Mouse (Mus musculus) spleen, postnatal 14 days (tissue): ENCODE results near the gene Stk35.
A peak's percentile ranks its signal among the peaks of the same experiment; 100 is the strongest.

ENCODE experiments used
- DNase-seq, 2 experiments: peaks; one replicate each; pipeline ENCODE4 v3.0.0; 2021 to 2022; ENCODE audit warnings: low spot score in 2 of 2

Stk35 gene

DNA sequence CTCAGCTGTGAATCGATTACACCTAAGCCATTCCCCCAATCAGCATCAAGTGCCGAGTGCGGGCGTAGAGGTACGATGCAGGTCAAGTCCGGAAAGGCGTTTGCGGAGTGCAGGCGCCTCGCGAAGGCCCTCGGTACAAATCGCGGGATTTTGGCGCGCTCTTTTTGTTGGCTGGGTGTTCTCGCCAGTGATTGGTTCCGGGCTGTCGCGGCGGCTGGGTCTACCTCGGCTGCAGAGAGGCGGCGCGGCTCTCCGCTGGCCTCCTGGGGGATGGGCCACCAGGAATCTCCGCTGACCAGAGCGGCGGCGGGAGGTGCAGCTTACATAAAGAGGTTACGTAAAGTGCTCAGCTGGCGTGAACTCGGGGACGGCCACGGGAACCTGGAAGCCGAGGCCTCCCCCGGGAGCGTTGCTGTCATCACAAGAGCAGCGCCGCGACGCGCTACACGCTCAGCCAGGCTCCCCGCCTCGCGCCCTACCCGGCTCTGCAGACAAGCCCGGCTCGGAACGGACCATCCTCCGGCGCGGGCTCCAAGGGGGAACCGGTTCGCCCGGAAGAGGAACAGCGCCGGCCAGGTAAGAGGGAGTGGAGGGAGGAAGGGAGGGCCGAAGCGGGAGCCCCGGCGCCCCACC, at the start of gene Stk35:
Gene Stk35, plus strand, starts transcription at position 247 of the 633 bp plus-strand sequence.
- peak; percentile 54 to 69 for DNase-seq

DNA sequence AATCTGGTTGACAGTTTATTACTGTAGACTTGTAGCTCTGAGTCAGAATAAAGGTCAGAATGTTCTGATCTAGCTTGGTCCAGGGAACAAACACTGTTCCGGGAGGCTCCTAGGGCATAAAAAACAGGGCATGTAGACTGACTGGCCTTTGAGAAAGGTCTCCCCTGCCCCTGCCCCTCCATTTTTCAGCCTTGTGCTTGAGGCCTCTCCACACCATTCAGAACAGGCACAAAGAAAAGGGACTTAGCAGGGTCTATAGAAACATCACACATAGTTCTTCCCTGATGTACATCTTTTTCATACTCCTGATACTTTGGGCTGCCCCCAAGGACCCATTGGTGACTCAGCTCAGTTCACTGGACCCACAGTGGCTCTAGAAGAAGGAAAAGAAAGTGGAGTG, 18.3 kb upstream of the Stk35 start:
- DNase-seq, result no peak

DNA sequence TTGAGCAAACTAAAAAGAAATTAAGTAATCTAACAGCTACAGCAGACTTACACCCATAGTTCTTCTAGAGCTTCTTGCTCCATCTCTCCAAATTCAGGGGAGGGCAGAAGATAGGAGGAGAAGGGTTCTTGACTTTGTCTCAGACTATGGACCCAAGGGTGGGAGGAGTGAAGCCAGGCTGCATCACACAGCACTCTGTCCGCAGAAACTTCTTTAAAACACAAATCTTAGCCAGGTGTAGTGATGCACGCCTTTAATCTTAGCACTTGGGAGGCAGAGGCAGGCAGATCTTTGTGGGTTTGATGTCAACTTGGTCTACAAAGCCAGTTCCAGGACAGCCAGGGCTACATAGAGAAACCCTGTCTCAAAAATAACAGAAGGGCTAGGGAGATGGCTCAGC, 3.8 kb upstream of the Stk35 start:
- no peak for DNase-seq

DNA sequence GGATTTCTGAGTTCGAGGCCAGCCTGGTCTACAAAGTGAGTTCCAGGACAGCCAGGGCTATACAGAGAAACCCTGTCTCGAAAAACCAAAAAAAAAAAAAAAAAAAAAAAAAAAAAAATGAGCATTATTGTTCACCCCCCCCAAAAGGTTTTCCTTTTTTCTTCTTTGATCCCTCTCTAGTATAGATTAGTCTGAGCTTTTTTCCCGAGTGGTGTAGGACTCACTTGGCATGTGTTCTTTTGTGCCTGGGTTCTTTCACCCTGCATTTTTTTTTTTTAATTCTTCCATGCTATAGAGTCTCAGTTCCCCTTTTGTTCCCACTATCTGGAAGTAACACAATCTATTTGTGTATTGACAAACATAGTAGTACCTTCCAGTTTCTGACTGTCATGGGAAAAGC, 2.6 kb upstream of the Stk35 start:
- no peak for DNase-seq

DNA sequence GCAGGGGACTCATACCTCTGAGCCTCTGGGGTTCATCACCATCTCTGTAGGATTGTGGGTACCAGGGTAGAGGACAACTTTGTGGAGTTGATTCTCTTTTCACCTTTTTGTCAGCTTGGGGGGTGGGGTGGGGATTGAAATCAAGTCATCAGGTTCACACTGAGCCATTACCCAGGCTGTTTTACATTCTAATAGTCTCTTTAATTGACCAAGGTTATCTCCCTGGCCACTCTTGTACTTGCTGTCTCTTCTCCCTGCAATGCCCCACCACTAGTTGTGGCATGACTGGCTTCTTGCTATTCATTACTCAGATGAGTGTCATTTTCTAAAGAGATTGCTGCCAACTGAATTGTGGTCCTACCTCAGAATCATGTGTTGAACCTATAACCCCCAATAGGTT, 1.9 kb upstream of the Stk35 start:
- DNase-seq, result no peak

DNA sequence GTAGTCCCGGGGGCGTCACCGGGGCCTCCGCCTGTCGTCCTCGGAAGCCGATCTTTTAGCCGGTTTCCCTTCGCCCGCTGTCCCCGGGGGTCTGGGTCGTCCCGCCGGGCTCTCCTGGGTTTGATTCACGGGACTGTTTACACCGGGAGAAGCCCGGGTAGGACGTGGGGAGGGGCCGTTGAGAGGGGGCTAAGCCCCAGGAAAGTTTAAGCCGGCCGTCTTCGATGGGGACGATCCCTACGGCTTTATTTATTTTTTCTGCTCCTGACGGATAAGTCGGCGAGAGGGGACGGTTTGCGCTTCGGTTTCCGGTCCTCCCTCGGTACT, 550 bp downstream of the Stk35 start:
- peak in 1 of 2 experiments; percentile 8 for DNase-seq

DNA sequence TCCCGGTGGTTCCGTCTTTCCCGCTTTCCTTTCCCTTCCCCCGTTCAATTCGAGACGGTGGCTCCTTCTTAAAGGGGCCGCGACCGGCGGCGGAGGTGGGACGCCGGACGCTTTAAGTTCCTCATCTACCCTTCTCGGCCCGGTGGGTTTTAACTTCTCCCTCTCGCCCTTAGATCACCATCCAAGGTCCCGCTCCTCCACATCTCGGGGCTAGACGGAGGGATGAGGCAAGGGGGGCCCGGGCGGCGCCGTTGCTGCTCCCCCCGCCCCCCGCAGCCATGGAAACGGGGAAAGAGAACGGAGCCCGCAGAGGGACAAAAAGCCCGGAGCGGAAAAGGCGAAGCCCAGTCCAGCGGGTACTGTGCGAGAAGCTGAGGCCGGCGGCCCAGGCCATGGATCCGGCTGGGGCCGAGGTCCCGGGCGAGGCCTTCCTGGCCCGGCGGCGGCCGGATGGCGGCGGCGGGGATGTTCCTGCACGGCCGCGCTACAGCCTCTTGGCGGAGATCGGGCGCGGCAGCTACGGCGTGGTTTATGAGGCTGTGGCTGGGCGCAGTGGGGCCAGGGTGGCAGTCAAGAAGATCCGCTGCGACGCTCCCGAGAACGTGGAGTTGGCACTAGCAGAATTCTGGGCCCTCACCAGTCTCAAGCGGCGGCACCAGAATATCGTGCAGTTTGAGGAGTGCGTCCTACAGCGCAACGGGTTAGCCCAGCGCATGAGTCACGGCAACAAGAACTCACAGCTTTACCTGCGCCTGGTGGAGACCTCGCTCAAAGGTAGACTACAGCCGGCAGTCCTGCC, 1.1 kb downstream of the Stk35 start:
- DNase-seq, result peak; percentile 77 to 86

DNA sequence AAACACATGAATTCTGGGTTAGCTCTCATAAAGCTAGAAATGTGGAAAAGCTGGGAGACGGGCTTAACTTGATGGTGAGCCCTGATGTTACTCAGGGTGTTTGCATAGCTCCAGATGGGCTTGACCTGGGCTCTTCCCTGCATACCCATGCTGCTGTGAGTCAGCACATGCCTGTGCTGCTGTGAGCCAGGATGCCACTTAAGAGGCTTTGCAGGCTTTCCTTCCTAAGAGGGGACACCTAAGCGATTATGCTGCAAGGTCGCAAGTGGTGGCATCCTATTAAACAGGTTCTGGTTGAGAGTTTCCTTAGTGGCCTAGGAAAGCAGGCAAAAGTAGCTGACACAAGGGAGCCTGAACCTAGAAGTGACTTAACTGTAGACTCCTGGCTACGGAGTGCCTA, 5.2 kb downstream of the Stk35 start:
- DNase-seq, result no peak

DNA sequence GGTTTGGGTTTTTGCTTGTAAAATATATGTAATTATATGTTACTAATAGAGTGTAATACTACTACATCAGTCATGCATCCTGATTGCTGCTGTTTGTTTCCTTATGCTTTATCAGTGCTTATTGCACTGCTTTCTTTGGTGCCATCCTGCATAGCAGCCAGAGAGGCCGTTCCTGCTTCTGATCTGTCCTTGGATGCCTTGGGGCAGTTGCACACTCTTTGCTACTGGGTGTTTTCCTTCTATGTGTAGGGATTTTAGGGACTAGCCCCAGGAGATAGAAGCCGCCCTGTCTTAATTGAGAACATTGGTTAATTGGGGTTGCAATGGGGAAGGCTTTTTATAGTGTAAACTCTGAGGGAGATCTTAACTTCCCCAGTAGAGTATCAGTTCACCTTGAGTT, 6.2 kb downstream of the Stk35 start:
- DNase-seq, result no peak

DNA sequence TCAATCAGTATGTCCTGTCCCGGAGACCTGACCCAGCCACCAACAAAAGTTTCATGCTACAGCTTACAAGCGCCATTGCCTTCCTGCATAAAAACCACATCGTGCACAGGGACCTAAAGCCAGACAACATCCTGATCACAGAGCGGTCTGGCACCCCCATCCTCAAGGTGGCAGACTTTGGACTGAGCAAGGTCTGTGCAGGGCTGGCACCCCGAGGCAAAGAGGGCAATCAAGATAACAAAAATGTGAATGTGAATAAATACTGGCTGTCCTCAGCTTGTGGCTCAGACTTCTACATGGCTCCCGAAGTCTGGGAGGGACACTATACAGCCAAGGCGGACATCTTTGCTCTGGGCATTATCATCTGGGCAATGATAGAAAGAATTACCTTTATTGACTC, 10.2 kb downstream of the Stk35 start:
- no peak for DNase-seq

DNA sequence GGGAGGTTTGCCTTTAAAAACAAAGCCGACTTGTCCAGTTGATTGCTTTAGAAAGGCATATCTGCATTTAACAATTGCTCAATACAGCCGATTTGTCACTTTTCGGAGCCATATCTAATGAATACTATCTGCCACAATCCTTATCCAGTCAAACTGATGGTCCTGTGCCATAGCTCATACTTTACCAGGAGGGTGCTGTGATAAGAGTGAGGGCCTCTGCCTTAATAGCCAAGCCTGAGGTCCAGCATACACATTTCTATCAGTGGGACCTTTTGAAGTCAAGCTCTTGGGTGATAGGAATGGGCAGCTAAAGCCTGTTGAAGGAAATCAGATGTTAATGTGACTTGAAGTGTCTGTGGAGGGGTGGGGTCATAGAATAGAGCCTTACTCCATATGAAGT, 13.7 kb downstream of the Stk35 start:
- no peak for DNase-seq

DNA sequence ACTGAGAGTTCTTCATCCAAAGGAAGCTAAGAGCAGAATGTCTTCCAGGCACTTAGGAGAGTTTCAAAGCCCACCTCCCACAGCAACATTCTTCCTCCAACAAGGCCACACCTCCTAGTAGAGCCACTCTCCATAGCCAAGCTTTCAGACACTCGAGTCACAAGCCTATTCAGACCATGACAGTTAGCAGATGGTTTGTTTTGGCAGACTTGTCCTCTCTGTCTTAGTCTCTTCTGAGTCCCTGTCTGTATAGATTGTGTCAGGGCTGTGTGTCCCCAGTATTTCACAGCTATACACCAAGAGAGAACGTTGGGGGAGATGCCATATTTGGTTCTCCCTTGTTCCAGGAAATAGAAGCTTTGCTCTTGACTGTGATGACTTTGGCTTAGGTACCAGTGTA, 14.8 kb downstream of the Stk35 start:
- DNase-seq, result no peak

DNA sequence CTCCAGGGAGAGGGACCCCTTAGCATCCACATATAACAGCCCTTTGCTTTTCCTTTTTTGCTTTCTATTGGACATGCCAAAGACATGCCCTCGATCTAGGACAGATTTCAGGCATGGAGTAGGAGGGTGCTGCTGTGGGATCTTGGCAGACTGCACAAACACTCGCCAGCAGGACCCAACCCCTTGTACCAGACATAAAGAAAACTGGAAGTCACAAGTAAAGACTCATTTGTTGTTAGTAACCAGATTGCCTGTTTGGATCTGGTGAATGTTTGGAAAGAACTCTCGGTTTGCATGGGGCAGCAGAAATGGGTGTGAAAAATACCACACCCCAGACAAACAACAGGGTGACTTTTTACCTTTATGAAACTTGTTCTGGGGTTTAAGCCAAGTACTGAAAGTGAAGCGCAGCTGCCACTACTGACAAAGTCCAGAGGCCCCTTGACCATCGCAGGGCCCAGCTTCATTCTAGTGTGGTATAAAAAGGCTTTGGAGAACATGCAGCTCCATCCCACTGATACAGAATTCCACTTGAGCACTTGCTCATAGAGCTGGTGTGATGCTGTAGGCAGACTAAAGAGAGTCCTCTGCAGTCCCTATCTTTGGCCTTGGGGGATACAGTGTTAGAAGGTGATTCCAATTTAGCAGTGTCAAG, 17.4 kb downstream of the Stk35 start:
- DNase-seq, result no peak

DNA sequence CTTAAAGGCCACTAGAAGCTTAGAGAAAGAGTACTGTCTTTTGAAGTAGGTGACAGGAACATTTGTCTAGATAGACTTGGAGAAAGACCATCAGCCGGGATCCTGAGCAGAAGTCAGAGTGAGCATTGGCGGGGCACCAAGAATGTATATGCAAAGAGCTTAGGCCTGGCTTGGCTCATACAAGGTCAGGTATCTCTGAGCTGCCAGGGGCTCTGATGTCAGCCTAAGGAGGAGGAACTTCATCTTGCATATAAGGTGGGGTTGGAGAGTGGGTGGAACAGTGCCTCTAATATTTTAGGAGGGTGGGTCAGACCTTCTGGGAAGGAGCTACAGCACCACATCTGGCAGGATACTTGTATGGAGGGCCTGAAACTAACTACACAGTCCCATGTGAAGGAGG, 18.6 kb downstream of the Stk35 start:
- no peak for DNase-seq

DNA sequence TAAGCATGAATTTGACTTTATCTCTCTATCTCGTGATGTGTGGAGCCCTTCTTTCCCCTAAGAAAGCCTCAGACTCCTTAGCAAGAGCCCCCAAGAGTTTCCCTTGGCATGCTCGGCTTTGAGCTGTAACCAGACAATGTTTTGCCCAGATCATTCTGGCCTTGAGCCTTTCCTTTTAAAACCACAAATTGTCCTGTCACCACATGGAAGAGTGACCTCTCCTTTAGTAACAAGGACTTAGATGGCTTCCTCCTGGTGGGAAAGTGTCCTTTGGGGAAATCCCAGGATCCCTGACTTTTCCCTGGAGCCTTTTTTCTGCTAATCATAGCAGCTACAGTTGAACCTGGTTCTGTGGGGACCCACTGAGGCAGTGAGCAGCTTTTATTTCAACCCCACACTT, 19.2 kb downstream of the Stk35 start:
- no peak for DNase-seq

DNA sequence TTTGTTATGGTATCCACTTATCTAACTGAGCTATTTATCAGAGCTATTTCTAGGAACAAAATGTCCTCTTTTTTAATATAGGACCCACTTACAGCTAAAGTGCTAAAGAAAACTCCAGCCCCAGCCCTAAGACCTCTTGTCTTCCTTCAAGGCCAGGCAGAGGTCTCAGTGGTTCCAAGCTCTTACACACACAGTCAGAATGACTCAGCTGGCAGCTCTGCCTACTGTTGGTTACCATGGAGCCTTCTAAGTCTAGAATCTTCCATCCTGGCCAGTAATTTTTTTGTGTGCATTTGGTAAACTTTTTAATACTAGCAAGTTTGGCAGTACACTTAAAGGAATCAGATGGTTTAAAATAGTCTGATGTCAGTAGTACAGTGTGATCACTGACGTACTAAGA, 19.6 kb downstream of the Stk35 start:
- no peak for DNase-seq

DNA sequence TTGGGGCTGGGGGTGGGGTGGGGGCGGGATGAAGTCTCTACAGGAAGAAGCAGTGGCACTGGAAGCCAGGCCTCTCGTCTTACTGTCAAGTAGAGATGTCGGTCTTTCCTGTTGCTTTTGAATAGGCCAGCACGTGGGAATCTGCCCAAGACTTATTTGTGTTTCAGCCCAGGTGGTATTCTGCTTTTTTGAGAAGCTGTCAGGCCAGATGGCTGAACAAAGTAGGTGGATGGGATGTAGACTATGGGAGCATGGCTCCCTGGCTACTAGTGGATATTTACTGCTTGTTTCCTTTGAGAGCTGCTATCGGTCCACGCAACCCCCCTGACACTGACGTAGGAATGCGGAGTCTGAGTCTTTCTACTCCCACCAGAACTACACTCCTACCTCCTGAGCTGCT, 20.7 kb downstream of the Stk35 start:
- DNase-seq, result no peak

DNA sequence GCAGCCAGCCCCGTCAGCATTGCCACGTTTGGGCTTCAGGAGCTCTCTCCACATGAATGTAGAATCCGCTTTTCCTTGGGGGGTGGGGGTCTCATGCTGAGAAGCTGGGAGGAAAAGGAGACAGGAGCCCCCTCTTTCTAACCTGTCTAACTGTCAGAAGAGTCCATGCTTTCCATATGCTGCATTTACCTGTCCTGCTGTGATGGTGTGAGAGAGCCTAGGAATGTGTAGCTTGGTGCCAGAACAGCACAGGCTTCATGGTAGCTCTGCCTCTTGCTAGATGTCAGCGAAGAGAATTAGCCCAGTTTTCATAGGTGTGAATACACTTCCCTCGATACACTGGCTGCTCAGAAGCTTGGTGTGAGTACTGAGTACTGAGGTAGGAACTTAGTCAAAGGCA, 21.3 kb downstream of the Stk35 start:
- DNase-seq, result no peak

DNA sequence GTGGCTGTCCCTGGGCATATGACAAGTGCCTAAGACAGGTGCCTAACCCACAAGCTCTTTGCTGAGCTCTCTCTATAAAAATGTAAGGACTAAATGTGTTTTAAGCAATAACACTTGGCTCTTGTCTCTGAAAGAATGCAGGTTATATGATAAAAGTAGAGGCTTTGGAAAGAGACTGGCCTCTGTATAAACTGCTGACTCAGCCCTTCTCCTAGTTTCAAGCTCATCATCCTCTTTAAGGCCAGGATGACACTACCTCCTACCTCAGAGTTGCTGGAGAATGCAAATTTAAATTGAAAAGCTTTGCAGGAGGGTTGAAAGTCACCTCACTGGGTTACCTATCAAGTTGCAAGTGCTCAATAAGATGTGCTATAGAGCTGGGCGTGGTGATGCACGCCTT, 23.0 kb downstream of the Stk35 start:
- DNase-seq, result no peak

DNA sequence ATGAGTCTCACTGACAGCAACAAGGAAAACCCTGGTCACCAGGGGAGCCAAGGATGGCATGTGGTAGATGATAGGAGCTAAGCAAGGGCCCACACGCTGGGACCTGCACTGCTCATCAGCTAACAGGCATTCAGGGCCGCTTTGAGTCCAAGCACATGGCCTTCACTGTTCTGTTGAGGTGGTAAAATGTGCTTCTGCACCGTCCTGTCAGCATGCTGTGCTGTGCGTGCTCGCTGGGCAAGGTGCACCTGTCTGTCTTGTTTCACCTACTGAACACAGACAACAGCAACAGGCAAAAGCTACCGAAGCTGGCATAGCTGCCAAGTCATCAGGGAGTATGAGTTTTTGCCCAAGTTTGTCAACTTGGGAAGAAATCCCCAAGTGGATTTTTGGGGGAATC, 23.9 kb downstream of the Stk35 start:
- DNase-seq, result no peak

DNA sequence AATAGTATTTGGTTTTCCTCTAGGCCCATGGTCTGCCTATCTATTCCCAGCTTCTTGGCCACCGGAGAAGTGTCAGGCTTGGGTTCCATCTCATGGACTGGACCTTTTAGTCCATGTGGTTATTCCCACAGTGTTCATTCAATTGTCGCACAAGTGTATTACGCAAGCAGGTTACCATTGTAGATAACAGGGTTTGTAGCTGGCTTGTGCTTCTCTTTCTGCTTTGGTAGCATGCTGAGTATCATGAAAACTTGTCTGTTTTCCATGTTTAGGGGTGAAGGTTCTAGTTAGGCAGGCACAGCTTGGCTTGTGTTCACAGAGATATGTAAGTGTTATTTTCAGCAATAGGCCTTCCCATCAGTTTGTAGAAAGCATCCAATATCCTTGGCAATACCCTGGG, 25.8 kb downstream of the Stk35 start:
- DNase-seq, result no peak

DNA sequence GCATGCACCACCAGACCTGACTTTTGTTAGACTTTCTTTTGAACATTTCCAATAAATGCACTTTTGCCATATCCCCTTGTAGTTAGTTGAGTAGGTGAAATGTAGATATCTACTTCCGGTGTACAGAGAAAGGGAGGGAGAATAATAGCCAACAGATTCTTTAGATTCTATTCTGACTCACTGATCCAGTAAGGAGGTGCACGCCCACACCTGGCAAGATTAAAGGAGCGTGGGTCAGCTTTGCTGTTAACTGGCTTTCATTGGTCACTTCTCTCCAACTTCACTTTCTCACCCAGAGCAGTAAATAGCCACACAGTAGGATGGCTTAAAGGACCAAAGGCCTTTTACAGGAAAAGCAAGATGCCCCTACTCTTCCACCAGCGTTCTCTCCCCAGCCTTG, 32.7 kb downstream of the Stk35 start:
- DNase-seq, result no peak

DNA sequence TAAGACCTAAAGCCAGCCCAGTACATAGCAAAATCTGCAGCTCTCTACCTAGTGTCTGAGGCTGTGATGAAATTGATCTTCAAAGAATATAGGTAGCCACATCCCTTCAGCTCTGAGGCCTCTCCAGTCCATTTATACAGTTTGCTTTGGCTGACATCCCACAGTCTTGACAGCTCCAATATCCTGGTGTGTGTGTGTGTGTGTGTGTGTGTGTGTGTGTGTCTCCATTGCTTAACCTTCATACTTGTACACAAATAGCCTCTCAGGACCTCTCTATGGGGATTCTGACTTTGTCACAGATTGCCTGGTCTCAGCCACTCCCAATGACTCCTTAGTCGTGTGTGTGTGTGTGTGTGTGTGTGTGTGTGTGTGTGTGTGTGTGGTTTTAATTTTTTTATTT, 33.9 kb downstream of the Stk35 start:
- no peak for DNase-seq
